Mouse (Mus musculus) left cerebral cortex, adult 18-20 months (tissue): ENCODE results near the gene Erich4. TPM values are rescaled to one million over a fixed set of nuclear protein-coding genes. Genes with fewer than 3 reads are reported as not detected.
"Not testable (repeated sequence)": the region's sequence is repeated elsewhere in the genome, so short reads cannot be mapped to it uniquely, and the experiment has no call there.

Experiments used
- DNase-seq, 2 experiments: peaks; one replicate each; pipeline ENCODE4 v3.0.0; 2021 to 2022; ENCODE audit warnings: low spot score in 2 of 2, mixed read lengths in 1 of 2
- total RNA-seq, 2 experiments: library from RNA; stranded (reverse); gene quantifications; 2 replicates each; pipeline ENCODE4 v1.2.3; 2021

Gene Erich4
- total RNA-seq, 2 experiments from 2014 or later = not detected

DNA sequence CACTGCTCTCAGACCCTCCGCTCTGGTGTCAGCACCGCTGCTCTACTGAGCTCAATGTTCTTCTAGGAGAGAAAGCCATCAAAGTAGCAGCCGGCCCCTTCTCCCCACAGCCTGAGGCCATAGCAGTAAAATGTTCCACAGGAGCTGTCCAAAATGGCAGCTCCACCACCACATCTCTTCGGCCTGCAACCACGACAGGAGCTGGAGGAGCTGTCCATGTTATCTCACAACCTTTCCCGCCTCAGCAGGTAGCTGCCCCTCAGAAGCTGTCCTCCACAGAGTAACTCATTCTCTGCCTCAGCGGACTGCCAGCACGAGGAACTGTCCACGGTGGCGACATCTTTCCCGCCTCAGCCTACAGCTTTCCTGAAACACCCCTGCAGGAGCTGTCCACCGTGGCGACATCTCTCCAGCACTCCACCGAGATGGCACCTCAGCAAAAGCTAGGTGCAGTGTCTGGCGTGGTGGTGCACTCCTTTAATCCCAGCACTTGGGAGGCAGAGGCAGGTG lies 33.3 kb downstream of the Erich4 start:
- DNase-seq = no peak

DNA sequence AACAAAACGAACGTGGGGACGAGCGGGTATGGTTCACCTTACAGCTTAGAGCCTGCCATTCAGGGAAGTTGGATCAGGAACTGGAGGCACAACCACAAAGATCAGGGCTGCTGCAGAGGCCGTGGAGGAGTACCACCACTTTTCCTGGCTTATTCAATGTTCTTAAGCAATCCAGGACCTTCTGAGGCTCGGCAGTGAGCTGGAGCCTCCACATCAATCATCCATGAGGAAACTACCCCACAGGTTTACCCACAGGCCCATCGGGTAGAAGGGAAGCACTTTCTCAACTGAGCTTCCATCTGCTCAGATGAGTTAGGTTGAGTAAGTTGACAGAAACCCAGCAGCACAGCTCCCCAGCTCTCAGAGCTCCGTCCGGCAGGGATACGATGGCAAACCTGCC lies 36.3 kb downstream of the Erich4 start:
- DNase-seq = no peak

- DNase-seq = not testable (repeated sequence)
Observed at GRCm38 (mm10) chr7:25576793-25577437, 38.8 kb downstream of the Erich4 start.

GRCm38 (mm10) chr7:25576308-25576707 lies 39.4 kb downstream of the Erich4 start:
- DNase-seq = not testable (repeated sequence)

- no peak for DNase-seq
Observed at GRCm38 (mm10) chr7:25575870-25576269, 39.8 kb downstream of the Erich4 start.

- DNase-seq = no peak
Observed at GRCm38 (mm10) chr7:25575105-25575504, 40.6 kb downstream of the Erich4 start.

DNA sequence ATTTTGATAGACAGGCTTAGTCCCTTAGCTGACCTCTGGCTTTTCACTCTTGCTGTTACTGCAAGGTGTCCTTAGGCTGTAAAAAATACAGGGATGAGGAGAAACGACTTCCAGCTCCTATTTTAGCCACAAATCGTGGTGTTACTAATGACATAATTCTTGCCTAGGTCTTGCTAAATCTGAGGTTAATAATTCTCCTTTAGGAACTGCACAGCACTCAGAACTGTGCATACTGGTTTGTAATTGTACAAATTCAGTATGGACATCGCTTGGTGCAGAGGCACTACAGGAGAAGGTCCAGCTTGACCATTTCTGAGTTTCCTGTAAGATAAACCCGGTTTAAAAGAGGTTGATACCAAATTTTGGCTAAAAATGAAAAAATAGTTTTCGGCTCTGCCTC lies 41.9 kb downstream of the Erich4 start:
- not testable (repeated sequence) for DNase-seq

GRCm38 (mm10) chr7:25568721-25569120 lies 47.0 kb downstream of the Erich4 start:
- DNase-seq = no peak

Other genes with a start within 250 kb of the Erich4 start
- not detected for gene Cnfn, start 246.2 kb downstream of the Erich4 start, total RNA-seq
- 1 to 10 TPM; 7.6 to 8.2 TPM for gene Lipe, start 217.2 kb downstream of the Erich4 start, total RNA-seq
- not detected for gene Cxcl17, start 203.0 kb downstream of the Erich4 start, total RNA-seq
- 1 to 10 TPM; 3.4 to 5.0 TPM for gene Ceacam1, start 138.3 kb downstream of the Erich4 start, total RNA-seq
- gene Ceacam2, start 76.0 kb downstream of the Erich4 start, total RNA-seq = under 1 TPM; 0.33 to 0.37 TPM
- 10 to 100 TPM; 49.6 to 52.2 TPM for gene Dmac2, start 3.5 kb upstream of the Erich4 start, total RNA-seq
- 1 to 10 TPM in 1 of 2 experiments, under 1 TPM in 1; 0.86 to 1.0 TPM for gene B3gnt8, start 10.8 kb upstream of the Erich4 start, total RNA-seq
- 10 to 100 TPM; 35.7 to 40.7 TPM for gene Bckdha, start 43.1 kb upstream of the Erich4 start, total RNA-seq
- gene Exosc5, start 43.3 kb upstream of the Erich4 start, total RNA-seq = 10 to 100 TPM; 23.5 to 24.4 TPM
- 10 to 100 TPM; 23.6 to 26.5 TPM for gene Tmem91, start 59.3 kb upstream of the Erich4 start, total RNA-seq
- 10 to 100 TPM; 22.9 to 24.3 TPM for gene B9d2, start 64.9 kb upstream of the Erich4 start, total RNA-seq
- gene Tgfb1, start 71.1 kb upstream of the Erich4 start, total RNA-seq = 1 to 10 TPM; 7.9 to 9.2 TPM
- 10 to 100 TPM; 59.8 to 61.4 TPM for gene Ccdc97, start 103.2 kb upstream of the Erich4 start, total RNA-seq
- gene Hnrnpul1, start 138.9 kb upstream of the Erich4 start, total RNA-seq = 100 to 1,000 TPM in 1 of 2 experiments, 10 to 100 TPM in 1; 99.0 to 102 TPM
- 10 to 100 TPM; 34.6 to 34.8 TPM for gene Axl, start 172.8 kb upstream of the Erich4 start, total RNA-seq
- 1 to 10 TPM; 3.8 TPM for gene Cyp2s1, start 201.0 kb upstream of the Erich4 start, total RNA-seq